Mouse (Mus musculus) kidney, postnatal 0 days (tissue): Measurements from ENCODE around the gene Rab2b. TPM values are rescaled to one million over a fixed set of nuclear protein-coding genes. Genes with fewer than 3 reads are reported as not detected.

Experiments used
- ATAC-seq: fragments of 200-750 bp; cut with Nextera tagmentation; replicated peaks from 2 replicates; pipeline ENCODE4 v1.8.0; 2017; ENCODE audit warnings: low read depth, moderate number of reproducible peaks, moderate TSS enrichment, moderate library complexity; ENCODE audit not compliant: low FRiP score
- DNase-seq: peaks from one replicate; pipeline ENCODE4 v3.0.0-alpha.2; 2016; ENCODE audit warnings: low spot score
- H3K27ac ChIP-seq: fragments of 300-500 bp; sonication (generic); 2 replicates; pipeline ENCODE4 v1.5.1; 2014; ENCODE audit warnings: mild to moderate bottlenecking
- H3K27me3 ChIP-seq: fragments of 300-500 bp; sonication (generic); 2 replicates; pipeline ENCODE4 v1.6.1; 2014; ENCODE audit warnings: low read length, mixed read lengths; ENCODE audit not compliant: insufficient read depth
- H3K36me3 ChIP-seq: fragments of 300-500 bp; sonication (generic); 2 replicates; pipeline ENCODE4 v1.6.1; 2014; ENCODE audit warnings: low read length, mixed read lengths; ENCODE audit not compliant: insufficient read depth
- H3K4me1 ChIP-seq: fragments of 300-500 bp; sonication (generic); replicated peaks from 2 replicates; pipeline ENCODE4 v1.6.1; 2014; ENCODE audit warnings: antibody characterized with exemption, low read length, mixed read lengths; ENCODE audit not compliant: insufficient read depth
- H3K4me2 ChIP-seq: fragments of 300-500 bp; sonication (generic); 2 replicates; pipeline ENCODE4 v1.6.1; 2014; ENCODE audit warnings: mild to moderate bottlenecking, low read length, moderate library complexity, mixed read lengths
- H3K4me3 ChIP-seq: fragments of 300-500 bp; sonication (generic); replicated peaks from 2 replicates; pipeline ENCODE4 v1.5.1; 2014; ENCODE audit warnings: low read depth, low read length
- H3K9ac ChIP-seq: fragments of 300-500 bp; sonication (generic); 2 replicates; pipeline ENCODE4 v1.6.1; 2014; ENCODE audit warnings: low read depth, low read length
- H3K9me3 ChIP-seq: fragments of 300-500 bp; sonication (generic); replicated peaks from 2 replicates; pipeline ENCODE4 v1.6.1; 2016; ENCODE audit warnings: low read length, inconsistent platforms, mixed read lengths
- CTCF ChIP-seq: IDR thresholded peaks from 2 replicates; pipeline ENCODE4 v1.5.1; 2016; ENCODE audit warnings: antibody characterized with exemption, low read depth, mild to moderate bottlenecking, moderate library complexity
- WGBS: fragments of 180-500 bp; shearing (Covaris S2); extraction: QIAGEN DNeasy Blood & Tissue Kit; methylation state at CpG from one replicate; pipeline ENCODE4 v1.1.7; 2014; 5-methylcytosine and 5-hydroxymethylcytosine counted together
- polyA plus RNA-seq: library from polyadenylated mRNA; unstranded; fragments of >200 nt; fragmentation: Nextera tagmentation; extraction: Ambion mirVana; gene quantifications from 2 replicates; pipeline ENCODE4 v1.2.1, GENCODE M21; 2015

Rab2b gene
- 12.6 and 14.3 TPM in 2 replicates for polyA plus RNA-seq

- ATAC-seq (peak; percentile 98), DNase-seq (peak; percentile 99)
- Histone ChIP-seq H3K9me3 (no peaks in the 10 kb centered on the region), H3K9ac (peak within 1 kb of the TSS; percentile 84), H3K36me3 (0 out of 2 replicates have a peak, but pooled peaks cover 6% of the 10 kb centered on the region), H3K27ac (peak within 1 kb of the TSS; percentile 92), H3K4me1 (peaks cover 6% of the 10 kb centered on the region; the same call in 1 of the 2 replicates), H3K4me3 (peak within 1 kb of the TSS; percentile 83), H3K27me3 (no peaks in the 10 kb centered on the region), H3K4me2 (peak within 1 kb of the TSS; percentile 66)
- peak; percentile 100 for TF ChIP-seq CTCF
- WGBS = under 1% methylated on average over 64 of the region's 66 CpGs
These were observed at the start of gene Rab2b, which contains the start of gene Tox4 for GRCm38 (mm10) chr14:52278932-52279746. Rab2b (minus strand) TSS chr14:52279545. Tox4 (plus strand) TSS chr14:52279146.

GRCm38 (mm10) chr14:52327910-52328812, 48.8 kb upstream of the Rab2b start, which contains the start of gene Sall2:
Sall2 (minus strand) TSS chr14:52328762.
- Histone ChIP-seq H3K4me2 (peak within 1 kb of the TSS; percentile 79), H3K36me3 (no peaks in the 10 kb centered on the region), H3K27me3 (no peaks in the 10 kb centered on the region), H3K9me3 (no peaks in the 10 kb centered on the region), H3K4me3 (peak within 1 kb of the TSS; percentile 45), H3K27ac (no peak within 1 kb of the TSS), H3K4me1 (0 out of 2 replicates have a peak, but pooled peaks cover 9% of the 10 kb centered on the region), H3K9ac (peak within 1 kb of the TSS; percentile 20; the same call in 1 of the 2 replicates)
- TF ChIP-seq CTCF = no peak
- ATAC-seq (peak; percentile 46), DNase-seq (peak; percentile 48)
- 2% methylated on average over 26 of the region's 26 CpGs for WGBS

DNA sequence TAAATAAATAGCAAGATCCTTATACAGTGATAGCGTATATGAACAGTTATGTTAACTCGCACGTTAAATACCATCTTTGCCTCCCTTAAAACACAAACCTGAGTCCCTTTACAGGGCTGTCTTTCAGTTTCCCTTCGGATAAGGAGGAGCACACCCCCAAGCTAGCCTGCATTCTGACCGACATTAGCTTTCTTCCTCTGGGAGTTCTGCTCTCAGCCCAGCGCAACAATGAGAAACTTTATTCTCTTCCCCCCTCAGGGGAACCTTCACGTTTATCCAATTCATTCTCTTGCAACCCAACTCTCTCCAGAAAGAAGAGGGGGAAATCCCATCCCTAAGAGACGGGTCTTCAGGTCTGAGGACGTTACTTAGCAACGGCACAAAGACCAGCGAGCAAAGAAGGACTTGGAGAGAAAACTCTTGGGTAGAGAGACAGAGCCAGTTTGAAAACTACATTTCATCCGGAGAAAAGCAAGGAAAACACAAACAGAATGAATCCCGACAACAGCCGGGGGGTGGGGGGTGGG, 48.1 kb upstream of the Rab2b start:
- no peak for TF ChIP-seq CTCF
- peak; percentile 34 for DNase-seq

DNA sequence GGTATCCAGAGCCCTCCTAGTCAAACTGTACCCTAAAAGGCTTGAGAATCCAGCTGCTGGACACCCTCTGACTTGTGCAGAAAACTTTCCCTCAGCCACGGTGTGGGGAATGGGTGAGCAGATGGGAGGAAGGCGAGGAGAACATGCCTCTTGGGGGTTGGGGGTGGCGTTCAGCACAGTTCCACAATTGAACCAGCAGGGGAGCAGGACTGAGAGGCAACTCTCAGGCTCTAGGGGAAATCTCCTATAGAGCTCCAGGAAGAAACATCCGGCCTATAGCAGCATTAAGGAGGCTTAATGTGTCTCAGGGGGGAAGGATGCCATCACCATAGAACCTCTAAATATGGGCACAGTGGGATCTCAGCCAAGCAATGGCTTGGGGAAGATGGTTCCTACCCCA, 46.5 kb upstream of the Rab2b start:
- H3K9ac ChIP-seq = no peak overlapping the region
- no peaks in the 10 kb centered on the region for H3K27me3 ChIP-seq
- DNase-seq = peak; percentile 46
- no peaks in the 10 kb centered on the region for H3K36me3 ChIP-seq
- peak; percentile 44; the same call in 1 of the 2 replicates for TF ChIP-seq CTCF
- no peak overlapping the region for H3K27ac ChIP-seq
- no peak for ATAC-seq
- 24% methylated on average over 4 of the region's 4 CpGs for WGBS
- no peak overlapping the region for H3K4me3 ChIP-seq
- 0 out of 2 replicates have a peak, but pooled peaks cover 9% of the 10 kb centered on the region for H3K4me1 ChIP-seq
- H3K4me2 ChIP-seq = no peak overlapping the region
- H3K9me3 ChIP-seq = no peaks in the 10 kb centered on the region

More for the DNA sequence above, 48.1 kb upstream of the Rab2b start:
- 4% methylated on average over 14 of the region's 14 CpGs for WGBS
- 0 out of 2 replicates have a peak, but pooled peaks cover 9% of the 10 kb centered on the region for H3K4me1 ChIP-seq
- peak overlapping the region; percentile 45 for H3K4me3 ChIP-seq
- peak overlapping the region; percentile 79 for H3K4me2 ChIP-seq
- H3K9ac ChIP-seq = peak overlapping the region; percentile 20; the same call in 1 of the 2 replicates
- no peaks in the 10 kb centered on the region for H3K9me3 ChIP-seq
- H3K27ac ChIP-seq = no peak overlapping the region
- no peak for ATAC-seq
- no peaks in the 10 kb centered on the region for H3K27me3 ChIP-seq
- H3K36me3 ChIP-seq = no peaks in the 10 kb centered on the region

GRCm38 (mm10) chr14:52319361-52319760, 40.0 kb upstream of the Rab2b start:
- DNase-seq = peak; percentile 58
- H3K36me3 ChIP-seq = no peaks in the 10 kb centered on the region
- no peak for ATAC-seq
- H3K4me2 ChIP-seq = no peak overlapping the region
- peaks cover 15% of the 10 kb centered on the region for H3K4me1 ChIP-seq
- no peak overlapping the region for H3K27ac ChIP-seq
- H3K9me3 ChIP-seq = no peaks in the 10 kb centered on the region
- 31% methylated on average over 6 of the region's 6 CpGs for WGBS
- H3K27me3 ChIP-seq = no peaks in the 10 kb centered on the region
- H3K9ac ChIP-seq = no peak overlapping the region
- H3K4me3 ChIP-seq = no peak overlapping the region
- no peak for TF ChIP-seq CTCF
